Mouse (Mus musculus) heart, adult 2 months (tissue): ENCODE results near the gene Abca4.

Source experiments
- CTCF ChIP-seq: fragments of 200-600 bp; IDR thresholded peaks from 2 replicates; pipeline ENCODE4 v1.8.1; 2022; ENCODE audit warnings: antibody characterized with exemption, mild to moderate bottlenecking, moderate library complexity
- POLR2A ChIP-seq: fragments of 200-500 bp; IDR thresholded peaks from 2 replicates; pipeline ENCODE4 v1.6.1; 2011; ENCODE audit warnings: mild to moderate bottlenecking, low read depth, low read length, control low read depth; ENCODE audit not compliant: insufficient read depth

DNA sequence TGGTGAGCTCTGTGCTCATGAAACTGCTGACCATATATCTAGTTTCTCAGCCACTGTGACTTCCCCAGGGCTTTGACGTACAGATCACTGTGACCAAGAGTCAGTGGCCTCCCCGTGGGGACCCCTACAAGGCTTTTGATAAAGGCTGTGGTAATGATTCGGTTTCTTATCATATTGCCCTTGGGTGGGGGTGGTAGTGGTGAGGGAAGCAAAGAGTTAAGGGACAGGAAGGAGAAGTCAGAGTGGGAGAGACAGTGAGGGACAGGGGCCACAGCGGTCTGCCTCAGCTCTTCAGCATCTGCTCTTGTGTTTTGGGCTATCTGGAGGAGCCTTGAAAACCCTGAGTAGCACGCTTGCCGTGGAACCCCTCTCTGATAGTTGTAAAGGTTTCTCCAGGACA, 46.1 kb downstream of the Abca4 start:
- TF ChIP-seq POLR2A (no peak), CTCF (no peak)
